Comparison of ENCODE assay signal across 9 mouse cellular contexts in genomic region chr16:84966983-84967382, GRCm38 (mm10).
DNase-seq lines count a peak whose midpoint lies in the region; ATAC-seq and TF ChIP-seq lines count a peak whose summit lies in the region.
"Had no signal": no experiment of that assay in that cellular context is flagged by ENCODE, and none has a peak within 500 bp of the region (broad histone marks: within the 10 kb centered on the region; RNA-seq: fewer than 3 reads in every experiment).

No protein-coding gene starts in this region.

- H3K4me2 ChIP-seq in midbrain, embryonic 11.5 days: no peak overlapping the region
- no peak overlapping the region for H3K4me2 ChIP-seq in midbrain, postnatal 0 days (ENCODE audit: low read depth, low read length, poor library complexity, severe bottlenecking)
- H3K4me2 ChIP-seq: limb, embryonic 13.5 days had no signal

- TF ChIP-seq CTCF in midbrain, postnatal 0 days (IDR thresholded peaks at IDR 0.05): no peak

- no peak overlapping the region for H3K9ac ChIP-seq in midbrain, embryonic 11.5 days (ENCODE audit: low read length)
- no peak overlapping the region for H3K9ac ChIP-seq in midbrain, postnatal 0 days (replicated peaks; ENCODE audit: low read length, poor library complexity, severe bottlenecking)
- H3K9ac ChIP-seq: limb, embryonic 13.5 days had no signal

- WGBS in midbrain, embryonic 11.5 days: 74% methylated on average over 4 of the region's 4 CpGs
- 64% methylated on average over 4 of the region's 4 CpGs for WGBS in midbrain, postnatal 0 days

- no peaks in the 10 kb centered on the region for H3K27me3 ChIP-seq in midbrain, embryonic 11.5 days (ENCODE audit: control insufficient read depth, insufficient read depth, low read length)
- H3K27me3 ChIP-seq in midbrain, postnatal 0 days (ENCODE audit: insufficient read depth, low read length): no peaks in the 10 kb centered on the region
- H3K27me3 ChIP-seq: limb, embryonic 13.5 days had no signal

- no peaks in the 10 kb centered on the region for H3K9me3 ChIP-seq in midbrain, embryonic 11.5 days (ENCODE audit: control insufficient read depth, low read length)
- no peaks in the 10 kb centered on the region for H3K9me3 ChIP-seq in midbrain, postnatal 0 days (ENCODE audit: low read length)
- H3K9me3 ChIP-seq: limb, embryonic 13.5 days had no signal

- peak; percentile 21 for DNase-seq in cerebellum, adult 9-10 months
- DNase-seq in cerebellum, adult 11 months: no peak
- DNase-seq in midbrain, embryonic 11.5 days (ENCODE audit: low spot score, missing footprints): no peak
- DNase-seq in midbrain, postnatal 0 days (ENCODE audit: low spot score): no peak
- DNase-seq in monocyte, adult 2 months (ENCODE audit: low read depth in 1 of 2, low spot score in 2 of 2): peak; percentile 4 to 22
- DNase-seq in right cerebral cortex, postnatal 10 days (ENCODE audit: low spot score in 2 of 2): no peak
- DNase-seq in embryo, embryonic 10 days (ENCODE audit: low spot score): no peak

- H3K27ac ChIP-seq in midbrain, embryonic 11.5 days (ENCODE audit: low read depth, low read length): no peak overlapping the region
- H3K27ac ChIP-seq in midbrain, postnatal 0 days (ENCODE audit: low read depth, low read length): no peak overlapping the region
- H3K27ac ChIP-seq: limb, embryonic 13.5 days had no signal

- H3K4me3 ChIP-seq in midbrain, embryonic 11.5 days (ENCODE audit: low read depth, low read length): no peak overlapping the region
- no peak overlapping the region for H3K4me3 ChIP-seq in midbrain, postnatal 0 days (ENCODE audit: low read depth, low read length)
- H3K4me3 ChIP-seq: limb, embryonic 13.5 days had no signal

- ATAC-seq in midbrain, embryonic 11.5 days (ENCODE audit: low FRiP score): peak; percentile 63
- no peak for ATAC-seq in midbrain, postnatal 0 days (ENCODE audit: low FRiP score)
- peak; percentile 99 for ATAC-seq in granulocyte monocyte progenitor cell, adult 5-6 weeks (replicated peaks; ENCODE audit: poor library complexity, severe bottlenecking)

- H3K4me1 ChIP-seq in midbrain, embryonic 11.5 days (ENCODE audit: control insufficient read depth, insufficient read depth, low read length): no peaks in the 10 kb centered on the region
- H3K4me1 ChIP-seq in midbrain, postnatal 0 days (ENCODE audit: insufficient read depth, low read length): no peaks in the 10 kb centered on the region

- 0 out of 2 replicates have a peak, but pooled peaks cover 2% of the 10 kb centered on the region for H3K36me3 ChIP-seq in midbrain, embryonic 11.5 days (ENCODE audit: control insufficient read depth, insufficient read depth, low read length)
- peaks cover 18% of the 10 kb centered on the region for H3K36me3 ChIP-seq in midbrain, postnatal 0 days (ENCODE audit: insufficient read depth, low read length)

Comparison
In these comparisons a context has a peak if more than half of its experiments do, and no peak if none do; other contexts are left out.
1. DNase-seq: peak in cerebellum, adult 9-10 months (single experiment) and monocyte, adult 2 months (2 of 2); none in cerebellum, adult 11 months (single experiment), midbrain, embryonic 11.5 days (single experiment), midbrain, postnatal 0 days (single experiment), right cerebral cortex, postnatal 10 days (0 of 2) and embryo, embryonic 10 days (single experiment).